Mouse (Mus musculus) embryonic facial prominence, embryonic 15.5 days (tissue): ENCODE measurements at regions not wholly inside any gene's neighbourhood (a gene's known extent, or its start where the extent isn't known, plus 50 kb on each side); places are given as distances from the start of the nearest gene placed in this dataset.

ENCODE experiments used
- ATAC-seq: fragments of 200-750 bp; cut with Nextera tagmentation; 2 replicates; pipeline ENCODE4 v1.8.0; 2017; ENCODE audit warnings: low read depth, moderate TSS enrichment; ENCODE audit not compliant: insufficient number of reproducible peaks, low FRiP score, low TSS enrichment
- H3K27ac ChIP-seq: fragments of 300-500 bp; sonication (generic); replicated peaks from 2 replicates; pipeline ENCODE4 v1.5.1; 2015; ENCODE audit warnings: mild to moderate bottlenecking, inconsistent platforms
- H3K27me3 ChIP-seq: fragments of 300-500 bp; sonication (generic); 2 replicates; pipeline ENCODE4 v1.6.1; 2015; ENCODE audit warnings: inconsistent platforms
- H3K36me3 ChIP-seq: fragments of 300-500 bp; sonication (generic); 2 replicates; pipeline ENCODE4 v1.6.1; 2015; ENCODE audit warnings: mild to moderate bottlenecking, inconsistent platforms
- H3K4me1 ChIP-seq: fragments of 300-500 bp; sonication (generic); 2 replicates; pipeline ENCODE4 v1.6.1; 2015; ENCODE audit warnings: inconsistent platforms
- H3K4me2 ChIP-seq: fragments of 300-500 bp; sonication (generic); replicated peaks from 2 replicates; pipeline ENCODE4 v1.6.1; 2015; ENCODE audit warnings: mild to moderate bottlenecking, inconsistent platforms
- H3K4me3 ChIP-seq: fragments of 300-500 bp; sonication (generic); replicated peaks from 2 replicates; pipeline ENCODE4 v1.5.1; 2015; ENCODE audit warnings: mild to moderate bottlenecking, inconsistent platforms
- H3K9ac ChIP-seq: fragments of 300-500 bp; sonication (generic); 2 replicates; pipeline ENCODE4 v1.6.1; 2015; ENCODE audit warnings: inconsistent platforms
- H3K9me3 ChIP-seq: fragments of 300-500 bp; sonication (generic); replicated peaks from 2 replicates; pipeline ENCODE4 v1.6.1; 2016; ENCODE audit warnings: inconsistent platforms
- WGBS: fragments of 180-500 bp; shearing (Covaris S2); methylation state at CpG from one replicate; pipeline ENCODE4 v1.1.7; 2015; 5-methylcytosine and 5-hydroxymethylcytosine counted together

- Histone ChIP-seq H3K36me3 (no peaks in the 10 kb centered on the region), H3K4me1 (no peaks in the 10 kb centered on the region), H3K4me2 (no peak overlapping the region), H3K4me3 (no peak overlapping the region), H3K9me3 (no peaks in the 10 kb centered on the region), H3K27ac (no peak overlapping the region), H3K27me3 (no peaks in the 10 kb centered on the region), H3K9ac (no peak overlapping the region)
- no peak for ATAC-seq
- WGBS, result 67% methylated on average over 14 of the region's 14 CpGs
Measured at GRCm38 (mm10) chr9:98690839-98691516, 89.5 kb upstream of the Mrps22 start.

DNA sequence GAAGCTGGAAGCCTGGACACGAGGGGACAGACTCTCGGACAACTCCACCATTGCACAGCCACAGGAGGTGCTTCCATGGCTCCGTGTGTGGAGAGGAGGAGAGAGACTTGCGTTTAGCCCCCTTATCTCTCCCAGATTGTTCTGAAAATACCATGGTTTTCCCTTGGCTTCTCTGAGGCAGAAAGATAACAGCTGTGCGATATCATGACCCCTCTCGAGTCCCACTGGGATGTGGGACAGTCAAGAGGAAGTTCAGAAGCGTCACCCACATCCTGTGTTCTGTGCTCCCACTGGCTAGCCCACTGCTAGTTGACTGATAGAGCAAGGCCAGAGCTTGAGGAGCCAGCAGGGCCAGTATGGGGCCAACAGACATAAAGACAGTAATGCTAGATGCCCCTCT is 84.1 kb upstream of the Mrps22 start:
- no peak for ATAC-seq
- H3K27ac ChIP-seq, result no peak overlapping the region
- H3K4me3 ChIP-seq, result no peak overlapping the region
- no peaks in the 10 kb centered on the region for H3K9me3 ChIP-seq
- H3K4me1 ChIP-seq, result no peaks in the 10 kb centered on the region
- no peaks in the 10 kb centered on the region for H3K27me3 ChIP-seq
- H3K36me3 ChIP-seq, result no peaks in the 10 kb centered on the region
- no peak overlapping the region for H3K4me2 ChIP-seq
- 85% methylated on average over 7 of the region's 7 CpGs for WGBS
- no peak overlapping the region for H3K9ac ChIP-seq

- H3K4me3 ChIP-seq, result no peak overlapping the region
- H3K36me3 ChIP-seq, result no peaks in the 10 kb centered on the region
- H3K4me2 ChIP-seq, result no peak overlapping the region
- WGBS, result 91% methylated on average over 6 of the region's 6 CpGs
- no peak overlapping the region for H3K27ac ChIP-seq
- no peaks in the 10 kb centered on the region for H3K4me1 ChIP-seq
- no peak for ATAC-seq
- H3K9ac ChIP-seq, result no peak overlapping the region
- no peaks in the 10 kb centered on the region for H3K9me3 ChIP-seq
- no peaks in the 10 kb centered on the region for H3K27me3 ChIP-seq
Measured at GRCm38 (mm10) chr9:98684336-98684735, 82.9 kb upstream of the Mrps22 start.

- Histone ChIP-seq H3K9ac (no peak overlapping the region), H3K4me2 (no peak overlapping the region), H3K36me3 (no peaks in the 10 kb centered on the region), H3K4me3 (no peak overlapping the region), H3K4me1 (no peaks in the 10 kb centered on the region), H3K9me3 (no peaks in the 10 kb centered on the region), H3K27me3 (0 out of 2 replicates have a peak, but pooled peaks cover 5% of the 10 kb centered on the region), H3K27ac (no peak overlapping the region)
- 81% methylated on average over 7 of the region's 7 CpGs for WGBS
- no peak for ATAC-seq
Measured at GRCm38 (mm10) chr9:98675612-98676011, 74.2 kb upstream of the Mrps22 start.

GRCm38 (mm10) chr9:98673461-98674114 is 72.1 kb upstream of the Mrps22 start:
- Histone ChIP-seq H3K4me1 (no peaks in the 10 kb centered on the region), H3K4me2 (no peak overlapping the region), H3K9ac (no peak overlapping the region), H3K27ac (no peak overlapping the region), H3K36me3 (no peaks in the 10 kb centered on the region), H3K4me3 (no peak overlapping the region), H3K9me3 (no peaks in the 10 kb centered on the region), H3K27me3 (peaks cover 15% of the 10 kb centered on the region; the same call in 1 of the 2 replicates)
- WGBS, result 80% methylated on average over 13 of the region's 13 CpGs
- ATAC-seq, result no peak

DNA sequence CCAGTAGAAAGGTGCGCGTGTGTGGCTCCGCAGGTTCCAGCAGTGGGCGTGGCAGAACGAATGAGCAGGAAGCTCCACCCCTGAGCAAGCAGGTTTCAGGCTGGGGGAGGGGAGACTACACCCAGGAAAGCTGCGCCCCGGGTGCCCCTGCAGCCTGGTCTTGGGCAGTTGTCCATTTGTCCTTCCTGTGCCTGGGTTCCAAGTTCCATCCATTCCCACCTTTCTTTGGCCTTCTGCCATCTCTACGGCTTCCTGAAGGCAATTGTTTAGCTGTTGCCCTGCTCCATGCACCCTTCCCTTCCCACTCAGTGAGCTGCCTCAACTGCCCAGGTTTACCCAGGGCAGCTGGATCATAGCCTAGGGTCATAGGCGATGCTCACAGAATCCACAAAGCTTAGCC is 70.9 kb upstream of the Mrps22 start:
- Histone ChIP-seq H3K36me3 (no peaks in the 10 kb centered on the region), H3K27ac (no peak overlapping the region), H3K9me3 (no peaks in the 10 kb centered on the region), H3K4me1 (no peaks in the 10 kb centered on the region), H3K27me3 (peaks cover 15% of the 10 kb centered on the region; the same call in 1 of the 2 replicates), H3K4me3 (no peak overlapping the region), H3K4me2 (no peak overlapping the region), H3K9ac (no peak overlapping the region)
- ATAC-seq, result no peak
- WGBS, result 51% methylated on average over 9 of the region's 9 CpGs

DNA sequence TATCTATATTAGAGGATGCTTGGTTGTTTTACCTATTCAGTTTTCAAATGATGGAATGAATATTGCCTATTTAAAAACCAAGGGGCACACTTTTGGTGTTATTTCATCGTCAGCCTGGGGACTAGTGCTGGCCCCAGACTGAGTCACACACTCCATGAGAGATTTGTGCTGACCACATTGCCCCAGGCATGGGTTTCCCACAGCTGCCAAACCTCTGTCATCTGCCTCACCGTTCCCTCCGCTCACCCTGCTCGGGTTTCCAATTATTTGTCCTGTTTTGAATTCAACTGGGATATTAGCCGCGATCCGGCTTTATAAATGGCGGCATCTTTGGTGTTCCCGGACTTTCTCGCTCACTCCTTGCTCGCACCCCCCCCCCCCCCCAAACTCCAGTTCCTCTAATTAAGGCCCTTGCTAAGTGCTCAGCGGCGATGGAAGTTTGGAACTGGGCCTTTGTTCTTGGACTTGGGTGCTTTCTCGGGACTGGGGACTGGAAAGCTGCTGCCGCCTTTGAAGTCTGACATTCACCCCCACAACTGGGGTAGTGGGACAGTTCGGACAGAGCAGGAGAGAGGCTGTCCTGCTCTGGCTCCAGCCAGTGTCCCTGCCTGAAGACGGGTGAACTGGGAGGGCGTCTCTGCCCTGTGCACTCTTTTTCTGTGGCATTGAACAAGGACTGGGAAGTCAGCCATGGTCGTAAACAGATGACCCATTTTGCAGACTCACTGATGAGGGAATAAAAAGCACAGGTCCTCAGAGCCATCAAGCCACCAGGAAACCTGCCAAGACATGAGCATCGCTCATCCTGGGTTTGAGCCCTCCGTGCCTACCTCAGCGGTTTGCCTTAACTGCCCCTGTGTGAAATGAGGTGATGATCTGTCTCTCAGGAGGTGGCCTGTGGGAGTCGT is 67.2 kb upstream of the Mrps22 start:
- H3K4me1 ChIP-seq, result no peaks in the 10 kb centered on the region
- H3K4me2 ChIP-seq, result no peak overlapping the region
- no peaks in the 10 kb centered on the region for H3K36me3 ChIP-seq
- H3K27me3 ChIP-seq, result peaks cover 10% of the 10 kb centered on the region; the same call in 1 of the 2 replicates
- no peaks in the 10 kb centered on the region for H3K9me3 ChIP-seq
- H3K9ac ChIP-seq, result no peak overlapping the region
- WGBS, result 57% methylated on average over 23 of the region's 23 CpGs
- H3K4me3 ChIP-seq, result no peak overlapping the region
- no peak for ATAC-seq
- no peak overlapping the region for H3K27ac ChIP-seq

DNA sequence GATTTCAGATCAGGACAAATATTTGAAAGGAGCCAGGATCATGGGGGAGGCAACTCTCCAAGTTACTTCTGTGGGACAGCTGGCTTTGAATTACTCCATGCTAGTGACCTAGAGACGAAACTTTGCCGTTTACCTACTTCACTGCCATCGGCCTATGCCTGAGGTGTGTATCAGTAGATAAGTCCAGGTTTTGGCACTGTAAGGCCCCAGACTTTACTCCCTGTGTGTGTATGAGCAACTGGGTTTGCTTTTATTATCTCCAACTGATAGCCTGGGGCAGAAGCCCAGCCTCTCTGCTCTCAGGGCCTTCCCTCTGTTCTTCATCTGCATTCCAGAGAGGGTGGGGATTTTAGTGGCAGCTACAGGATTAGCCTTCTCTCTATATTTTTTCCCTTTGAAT is 65.6 kb upstream of the Mrps22 start:
- H3K27me3 ChIP-seq, result peaks cover 10% of the 10 kb centered on the region; the same call in 1 of the 2 replicates
- no peaks in the 10 kb centered on the region for H3K36me3 ChIP-seq
- WGBS, result 90% methylated on average over 3 of the region's 3 CpGs
- no peak overlapping the region for H3K9ac ChIP-seq
- no peak overlapping the region for H3K4me2 ChIP-seq
- no peaks in the 10 kb centered on the region for H3K9me3 ChIP-seq
- H3K4me1 ChIP-seq, result no peaks in the 10 kb centered on the region
- H3K4me3 ChIP-seq, result no peak overlapping the region
- ATAC-seq, result no peak
- no peak overlapping the region for H3K27ac ChIP-seq

- Histone ChIP-seq H3K4me2 (no peak overlapping the region), H3K27me3 (peaks cover 4% of the 10 kb centered on the region; the same call in 1 of the 2 replicates), H3K4me3 (no peak overlapping the region), H3K9me3 (no peaks in the 10 kb centered on the region), H3K4me1 (no peaks in the 10 kb centered on the region), H3K36me3 (no peaks in the 10 kb centered on the region), H3K9ac (no peak overlapping the region), H3K27ac (no peak overlapping the region)
- 39% methylated on average over 3 of the region's 3 CpGs for WGBS
- no peak for ATAC-seq
Measured at GRCm38 (mm10) chr9:98663011-98663410, 61.6 kb upstream of the Mrps22 start.

DNA sequence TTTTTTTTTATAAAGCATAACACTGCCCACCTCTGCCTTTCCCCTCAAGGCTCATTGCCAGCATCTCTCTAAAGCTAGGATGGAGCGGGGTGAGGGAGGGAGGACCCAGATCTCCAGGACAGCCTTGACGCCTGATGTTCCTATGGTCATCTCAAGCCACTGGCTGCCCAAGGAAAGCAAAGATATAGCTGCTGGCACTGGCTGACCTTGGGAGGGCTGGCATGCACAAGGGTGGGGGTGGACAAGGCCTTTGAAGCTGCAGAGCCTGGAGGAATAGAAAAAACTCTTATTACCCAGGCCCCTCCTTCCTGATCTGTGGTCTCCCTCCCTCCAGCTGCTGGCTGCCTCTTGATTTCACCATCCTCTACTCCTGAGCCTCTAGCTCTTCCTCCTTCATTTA is 50.2 kb upstream of the Mrps22 start:
- Histone ChIP-seq H3K4me2 (no peak overlapping the region), H3K9ac (no peak overlapping the region), H3K9me3 (no peaks in the 10 kb centered on the region), H3K27me3 (peaks cover 21% of the 10 kb centered on the region), H3K36me3 (no peaks in the 10 kb centered on the region), H3K4me3 (no peak overlapping the region), H3K4me1 (0 out of 2 replicates have a peak, but pooled peaks cover 2% of the 10 kb centered on the region), H3K27ac (no peak overlapping the region)
- no peak for ATAC-seq
- WGBS, result 55% methylated on average over 2 of the region's 2 CpGs
